Mouse (Mus musculus) cerebellum, adult 2 months (tissue): ENCODE measurements at regions not wholly inside any gene's neighbourhood (a gene's known extent, or its start where the extent isn't known, plus 50 kb on each side); places are given as distances from the start of the nearest gene placed in this dataset.
A peak's percentile ranks its signal among the peaks of the same experiment; 100 is the strongest.

ENCODE experiments used
- DNase-seq, 2 experiments: peaks; one replicate each; pipeline ENCODE4 v3.0.0; 2021
- H3K27ac ChIP-seq: fragments of 200-500 bp; 2 replicates; pipeline ENCODE4 v1.5.1; 2012; ENCODE audit warnings: low read length, control low read depth, inconsistent platforms; ENCODE audit not compliant: insufficient read depth
- H3K27me3 ChIP-seq: fragments of 200-500 bp; 2 replicates; pipeline ENCODE4 v1.6.1; 2012; ENCODE audit warnings: inconsistent platforms, mild to moderate bottlenecking, low read length, moderate library complexity; ENCODE audit not compliant: control insufficient read depth, insufficient read depth
- H3K4me1 ChIP-seq: fragments of 200-500 bp; 2 replicates; pipeline ENCODE4 v1.6.1; 2011; ENCODE audit warnings: low read length; ENCODE audit not compliant: control insufficient read depth, insufficient read depth
- H3K4me3 ChIP-seq: fragments of 200-500 bp; replicated peaks from 2 replicates; pipeline ENCODE3; 2011; ENCODE audit warnings: mild to moderate bottlenecking, low read depth, low read length, control low read depth; ENCODE audit not compliant: insufficient read depth
- CTCF ChIP-seq: fragments of 200-500 bp; IDR thresholded peaks from 2 replicates; pipeline ENCODE4 v1.5.1; 2011; ENCODE audit warnings: low read depth, mild to moderate bottlenecking, control low read depth, low read length, moderate library complexity, borderline replicate concordance; ENCODE audit not compliant: insufficient read depth
- POLR2A ChIP-seq: fragments of 200-500 bp; IDR thresholded peaks from 2 replicates; pipeline ENCODE4 v1.6.1; 2011; ENCODE audit warnings: low read length, control low read depth, borderline replicate concordance; ENCODE audit not compliant: insufficient read depth
- WGBS: fragments of 180-500 bp; shearing (Covaris S2); methylation state at CpG from one replicate; pipeline ENCODE4 v1.1.7; 2018; 5-methylcytosine and 5-hydroxymethylcytosine counted together

- Histone ChIP-seq H3K27ac (no peak overlapping the region), H3K4me1 (no peaks in the 10 kb centered on the region), H3K27me3 (no peaks in the 10 kb centered on the region), H3K4me3 (no peak overlapping the region)
- TF ChIP-seq POLR2A (no peak), CTCF (no peak)
- DNase-seq: no peak
- WGBS: 79% methylated on average over 3 of the region's 3 CpGs
Measured at GRCm38 (mm10) chr11:17620462-17621248, 333.0 kb downstream of the Etaa1 start.

GRCm38 (mm10) chr11:17629541-17630171 lies 324.0 kb downstream of the Etaa1 start:
- TF ChIP-seq POLR2A (no peak), CTCF (no peak)
- 82% methylated on average over 2 of the region's 2 CpGs for WGBS
- H3K27me3 ChIP-seq: no peaks in the 10 kb centered on the region
- no peaks in the 10 kb centered on the region for H3K4me1 ChIP-seq
- no peak overlapping the region for H3K27ac ChIP-seq
- no peak for DNase-seq
- no peak overlapping the region for H3K4me3 ChIP-seq

- no peak overlapping the region for H3K27ac ChIP-seq
- H3K4me3 ChIP-seq: no peak overlapping the region
- H3K4me1 ChIP-seq: no peaks in the 10 kb centered on the region
- TF ChIP-seq CTCF (no peak), POLR2A (no peak)
- no peak for DNase-seq
- H3K27me3 ChIP-seq: no peaks in the 10 kb centered on the region
- WGBS: no CpG with 5 or more reads among the region's 1 CpGs
Measured at GRCm38 (mm10) chr11:17630172-17630553, 323.5 kb downstream of the Etaa1 start.

GRCm38 (mm10) chr11:17637158-17637557 lies 316.5 kb downstream of the Etaa1 start:
- TF ChIP-seq POLR2A (no peak), CTCF (no peak)
- 76% methylated on average over 3 of the region's 3 CpGs for WGBS

GRCm38 (mm10) chr11:17639922-17640321 lies 313.8 kb downstream of the Etaa1 start:
- Histone ChIP-seq H3K27me3 (no peaks in the 10 kb centered on the region), H3K27ac (no peak overlapping the region), H3K4me3 (no peak overlapping the region), H3K4me1 (no peaks in the 10 kb centered on the region)
- WGBS: 51% methylated on average over 7 of the region's 7 CpGs
- peak in 1 of 2 experiments; percentile 9 for DNase-seq
- TF ChIP-seq POLR2A (no peak), CTCF (no peak)

More at GRCm38 (mm10) chr11:17637158-17637557, 316.5 kb downstream of the Etaa1 start:
- Histone ChIP-seq H3K27ac (no peak overlapping the region), H3K4me3 (no peak overlapping the region), H3K27me3 (no peaks in the 10 kb centered on the region), H3K4me1 (no peaks in the 10 kb centered on the region)
- no peak for DNase-seq

GRCm38 (mm10) chr11:17647441-17647840 lies 306.2 kb downstream of the Etaa1 start:
- Histone ChIP-seq H3K27ac (no peak overlapping the region), H3K4me3 (no peak overlapping the region), H3K4me1 (no peaks in the 10 kb centered on the region), H3K27me3 (no peaks in the 10 kb centered on the region)
- no peak for DNase-seq
- TF ChIP-seq CTCF (no peak), POLR2A (no peak)

- Histone ChIP-seq H3K27ac (no peak overlapping the region), H3K4me1 (no peaks in the 10 kb centered on the region), H3K27me3 (no peaks in the 10 kb centered on the region), H3K4me3 (no peak overlapping the region)
- WGBS: 55% methylated on average over 4 of the region's 4 CpGs
- no peak for DNase-seq
- TF ChIP-seq POLR2A (no peak), CTCF (no peak)
Measured at GRCm38 (mm10) chr11:17651389-17652156, 302.1 kb downstream of the Etaa1 start.
